Mouse (Mus musculus) gastrocnemius, postnatal 10 days (tissue): Measurements from ENCODE around the gene Fez1. TPM values are rescaled to one million over a fixed set of nuclear protein-coding genes. Genes with fewer than 3 reads are reported as not detected.

Source experiments
- DNase-seq: peaks from one replicate; pipeline ENCODE4 v3.0.0; 2021; ENCODE audit warnings: mixed read lengths
- total RNA-seq, 2 experiments: library from RNA; stranded (reverse); gene quantifications; 2 replicates each; pipeline ENCODE4 v1.2.3; 2021

Fez1 gene
- total RNA-seq, 2 experiments from 2014 or later: 4.4 to 6.5 TPM

GRCm38 (mm10) chr9:36893413-36893990 lies 71.8 kb downstream of the Fez1 start:
- no peak for DNase-seq

- DNase-seq: no peak
These were observed 72.6 kb downstream of the Fez1 start for GRCm38 (mm10) chr9:36894242-36894641.

DNA sequence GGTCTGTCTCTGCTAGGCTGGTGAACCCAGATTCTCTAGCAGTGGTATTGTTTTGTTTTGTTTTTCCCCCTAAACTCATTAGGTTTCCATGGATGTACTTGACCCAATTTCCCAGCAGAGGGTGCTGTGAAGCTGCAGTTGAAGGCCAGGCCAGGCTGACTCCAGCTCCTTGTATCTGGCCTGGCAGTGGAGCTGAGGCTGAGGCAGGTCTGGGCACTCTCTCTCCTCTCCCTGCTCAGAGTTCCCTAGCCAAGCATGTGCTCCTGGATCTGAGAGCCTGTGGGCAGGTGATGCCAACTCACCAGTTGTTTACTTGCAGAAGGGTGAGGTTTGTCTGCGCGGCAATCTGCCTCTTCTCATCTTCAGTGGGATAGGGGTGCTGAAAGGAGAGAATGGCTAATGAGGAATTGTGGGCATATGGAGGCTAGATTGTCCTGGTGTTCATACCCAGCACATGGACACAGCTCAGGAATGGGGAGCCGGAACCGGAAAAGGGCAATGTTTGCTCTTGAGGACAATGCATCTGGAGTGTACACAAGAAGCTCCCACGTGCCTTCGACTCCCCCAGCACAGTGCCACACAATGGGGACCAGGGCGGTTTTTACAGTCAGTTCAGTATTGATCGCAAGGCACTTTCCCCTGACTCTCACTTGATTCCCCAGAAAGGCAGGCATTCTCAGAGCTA lies 73.5 kb downstream of the Fez1 start:
- DNase-seq: peak; percentile 65

GRCm38 (mm10) chr9:36898560-36898959 lies 76.9 kb downstream of the Fez1 start:
- peak; percentile 46 for DNase-seq

DNA sequence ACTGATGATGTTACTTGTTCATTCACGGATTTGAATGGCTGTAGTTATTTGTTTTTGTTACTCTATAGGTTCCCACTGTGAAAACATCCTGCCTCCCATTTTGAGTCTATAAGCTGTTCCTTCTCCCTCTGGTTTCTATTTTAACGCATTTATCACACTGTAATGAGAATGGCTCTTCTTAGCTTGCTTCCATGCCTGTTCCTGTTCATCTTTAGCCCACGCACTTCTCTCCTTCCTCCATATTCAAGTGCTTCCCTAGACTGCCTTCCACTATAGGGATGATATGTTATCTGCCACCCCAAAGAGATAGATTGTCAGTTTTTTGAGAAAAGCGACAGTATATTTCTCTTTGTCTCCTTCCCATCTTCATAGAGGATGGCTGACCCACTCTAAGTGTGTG lies 78.8 kb downstream of the Fez1 start:
- DNase-seq: no peak

DNA sequence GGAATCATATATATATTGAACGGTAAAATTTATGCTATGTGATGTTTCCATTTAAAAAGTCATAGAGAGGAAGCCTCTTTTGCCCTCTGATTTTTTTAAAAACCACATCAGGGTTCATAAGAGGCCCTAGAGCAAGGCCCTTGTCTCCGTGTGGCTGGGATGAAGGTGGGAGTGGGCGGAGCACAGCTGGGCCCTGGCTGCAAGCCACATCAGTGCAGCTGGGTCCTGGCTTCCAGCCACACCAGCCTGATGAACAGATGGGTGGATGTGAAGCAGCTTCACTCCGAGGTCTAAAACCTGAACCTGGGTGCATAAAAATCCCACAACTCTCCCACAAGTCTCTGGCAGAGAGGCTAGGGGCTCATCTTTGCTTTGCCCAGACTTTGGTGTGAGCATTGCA lies 83.8 kb downstream of the Fez1 start:
- no peak for DNase-seq

- DNase-seq: peak; percentile 83
These were observed 94.7 kb downstream of the Fez1 start for GRCm38 (mm10) chr9:36916362-36916761.

- peak; percentile 34 for DNase-seq
These were observed 95.3 kb downstream of the Fez1 start for GRCm38 (mm10) chr9:36916915-36917314.

GRCm38 (mm10) chr9:36918582-36918981 lies 96.9 kb downstream of the Fez1 start:
- no peak for DNase-seq

DNA sequence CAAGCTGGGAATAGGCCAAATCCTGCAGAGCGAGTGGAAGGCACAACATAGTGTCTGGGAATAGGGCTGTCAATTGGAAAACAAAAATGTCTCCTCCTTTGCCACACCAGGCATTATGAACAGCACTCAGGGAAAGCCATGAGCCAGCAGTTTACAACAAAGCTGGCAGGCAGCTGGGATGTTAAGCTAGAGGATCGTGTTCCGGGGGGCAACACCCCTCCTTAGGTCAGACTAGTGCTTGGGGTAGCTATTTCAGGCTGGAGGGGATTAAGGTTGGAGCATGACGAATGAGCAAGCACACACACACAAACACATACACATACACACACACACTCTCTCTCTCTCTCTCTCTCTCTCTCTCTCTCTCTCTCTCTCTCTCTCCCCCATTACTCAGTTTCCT lies 97.8 kb downstream of the Fez1 start:
- DNase-seq: no peak

DNA sequence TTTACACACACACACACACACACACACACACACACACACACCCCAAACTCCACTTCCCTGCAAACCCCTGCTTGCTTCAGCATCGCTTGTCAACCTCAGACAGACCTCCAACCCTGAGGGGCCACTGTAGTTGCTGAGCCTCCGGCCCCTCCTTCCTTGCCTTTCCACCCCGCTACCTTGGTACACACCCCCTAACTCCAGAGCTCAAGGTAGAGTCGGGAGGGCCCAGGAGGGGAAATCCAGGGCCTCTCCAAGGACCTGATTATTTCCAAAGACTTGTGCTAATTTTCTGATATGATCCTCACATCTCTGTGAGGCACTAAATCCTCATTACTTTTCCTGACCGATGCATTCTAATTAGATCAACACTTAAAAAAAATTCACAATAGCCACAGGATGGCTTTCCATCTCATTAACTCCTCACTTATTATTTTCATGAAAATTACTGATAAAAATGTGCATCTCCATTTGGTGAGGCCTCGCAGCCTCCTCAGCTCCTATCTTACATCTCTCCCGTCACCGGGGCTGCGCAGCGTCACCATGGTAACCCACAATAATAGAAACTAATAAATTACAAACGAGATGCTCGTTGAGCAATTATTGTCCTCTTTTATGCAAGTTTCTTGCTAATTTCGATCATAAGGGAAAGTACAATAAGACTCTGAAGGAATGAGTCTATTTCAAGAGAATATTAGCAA lies 100.2 kb downstream of the Fez1 start:
- no peak for DNase-seq

- DNase-seq: no peak
These were observed 102.1 kb downstream of the Fez1 start for GRCm38 (mm10) chr9:36923753-36924152.

Other genes with a start within 250 kb of the Fez1 start
- gene Gm17689, start 239.2 kb upstream of the Fez1 start, total RNA-seq: not detected
- gene A630095E13Rik, start 178.5 kb upstream of the Fez1 start, total RNA-seq: not detected
- gene Acrv1, start 128.6 kb upstream of the Fez1 start, total RNA-seq: not detected
- gene Chek1, start 94.8 kb upstream of the Fez1 start, total RNA-seq: 1 to 10 TPM; 3.2 to 4.7 TPM
- 10 to 100 TPM; 77.5 to 91.3 TPM for gene Stt3a, start 54.2 kb upstream of the Fez1 start, total RNA-seq
- gene Ei24, start 24.5 kb upstream of the Fez1 start, total RNA-seq: 10 to 100 TPM; 46.6 to 56.8 TPM